Comparison of ENCODE assay signal across 14 mouse cellular contexts in genomic region chr7:101684671-101685070, GRCm38 (mm10).
"Had no signal": no experiment of that assay in that cellular context is flagged by ENCODE, and none has a peak within 500 bp of the region (broad histone marks: within the 10 kb centered on the region; RNA-seq: fewer than 3 reads in every experiment).

No protein-coding gene starts in this region.

- H3K9ac ChIP-seq: kidney, embryonic 15.5 days; lung, embryonic 14.5 days had no signal

- DNase-seq: kidney, adult 2 months; kidney, postnatal 14 days; lung, embryonic 14.5 days; lung, postnatal 14 days; retina, postnatal 1 day; right cerebral cortex, postnatal 4 days; spleen, adult 18-20 months; thymus, adult 2 months; thymus, postnatal 25 days had no signal

- H3K4me3 ChIP-seq: kidney, embryonic 15.5 days; left cerebral cortex, adult 2 months; limb, embryonic 10.5 days; neural tube, embryonic 13.5 days had no signal

- H3K27me3 ChIP-seq: kidney, embryonic 15.5 days; neural tube, embryonic 13.5 days had no signal

- H3K4me2 ChIP-seq: kidney, embryonic 15.5 days; liver, embryonic 11.5 days; lung, embryonic 14.5 days; neural tube, embryonic 13.5 days had no signal

- H3K9me3 ChIP-seq: kidney, embryonic 15.5 days; limb, embryonic 10.5 days; neural tube, embryonic 13.5 days had no signal

- H3K27ac ChIP-seq: kidney, embryonic 15.5 days; left cerebral cortex, adult 2 months; limb, embryonic 10.5 days; neural tube, embryonic 13.5 days had no signal
